Mouse (Mus musculus) ovary, adult 2 months (tissue): ENCODE data around the gene Snx25. TPM values are rescaled to one million over a fixed set of nuclear protein-coding genes. Genes with fewer than 3 reads are reported as not detected.

Experiments used
- polyA plus RNA-seq: library from polyadenylated mRNA; depleted of rRNA; stranded (reverse); fragments of >200 nt; gene quantifications from 2 replicates; pipeline ENCODE4 v1.2.3, GENCODE M21; 2012; rRNA removed

Snx25 gene
- 2.9 and 3.7 TPM in 2 replicates for polyA plus RNA-seq

GRCm38 (mm10) chr8:46152064-46153031 is at the start of gene Snx25:
Gene Snx25 (minus strand): TSS chr8:46152159.

GRCm38 (mm10) chr8:46151202-46152062 is 527 bp downstream of the Snx25 start, which contains the start of gene Cfap97:
Gene Cfap97 (plus strand): TSS chr8:46151771.

GRCm38 (mm10) chr8:46005596-46005995 is 146.4 kb downstream of the Snx25 start, which contains the start of gene Ankrd37:
Gene Ankrd37 (minus strand): TSS chr8:46005707.

DNA sequence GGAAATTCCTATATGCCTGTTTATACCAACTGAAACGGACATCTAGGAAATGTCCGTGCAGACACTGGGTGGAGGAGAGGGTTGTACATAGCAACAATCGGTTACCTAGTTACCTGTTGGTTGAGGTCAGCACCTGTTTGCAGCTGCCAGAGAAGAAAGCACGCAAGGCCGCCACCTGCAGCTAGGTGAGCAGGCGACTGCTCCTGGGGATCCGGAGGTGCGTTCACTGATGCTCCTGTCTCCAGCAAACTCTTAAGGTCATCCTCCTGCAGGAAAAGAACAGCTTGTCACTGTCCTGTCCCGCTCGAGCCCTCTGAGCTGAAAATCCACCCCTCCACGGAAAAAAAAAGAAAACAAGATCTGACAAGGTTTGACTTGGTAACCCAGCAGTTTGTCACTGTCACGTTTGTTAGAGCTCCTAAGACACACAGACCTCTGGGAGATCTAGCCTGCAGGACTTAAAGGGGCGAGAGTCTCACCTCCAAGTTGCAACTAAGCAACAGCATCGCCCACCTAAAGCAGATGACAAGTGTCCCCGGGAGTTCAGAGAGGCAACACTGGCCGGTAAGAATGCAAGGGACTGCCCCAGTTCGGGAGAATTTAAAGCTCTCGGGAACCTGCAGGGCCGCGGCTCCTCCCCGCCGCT is 152.7 kb downstream of the Snx25 start, which contains the start of gene Lrp2bp:
Lrp2bp (plus strand) TSS at position 166 of the 646 bp plus-strand sequence.

Other genes with a start within 250 kb of the Snx25 start
- not detected in 2 replicates for gene Ccdc110, start 217.5 kb downstream of the Snx25 start, polyA plus RNA-seq
- gene 1700029J07Rik, start 176.9 kb downstream of the Snx25 start, polyA plus RNA-seq, result 0.56 and 0.83 TPM in 2 replicates
- gene Ufsp2, start 176.6 kb downstream of the Snx25 start, polyA plus RNA-seq, result 6.5 and 10.1 TPM in 2 replicates
- 0.12 TPM in 1 of 2 replicates, not detected in the other for gene Lrp2bp, start 152.9 kb downstream of the Snx25 start, polyA plus RNA-seq
- 2.2 and 2.8 TPM in 2 replicates for gene Ankrd37, start 146.5 kb downstream of the Snx25 start, polyA plus RNA-seq
- 3.2 and 4.7 TPM in 2 replicates for gene Cfap97, start 388 bp downstream of the Snx25 start, polyA plus RNA-seq
- 333 and 417 TPM in 2 replicates for gene Slc25a4, start 59.1 kb upstream of the Snx25 start, polyA plus RNA-seq
- gene Helt, start 142.5 kb upstream of the Snx25 start, polyA plus RNA-seq, result not detected in 2 replicates